Mouse (Mus musculus) small intestine, adult 2 months (tissue): ENCODE data around the gene Ccdc60. TPM values are rescaled to one million over a fixed set of nuclear protein-coding genes. Genes with fewer than 3 reads are reported as not detected.

Source experiments
- H3K27ac ChIP-seq: fragments of 200-500 bp; 2 replicates; pipeline ENCODE4 v1.5.1; 2012; ENCODE audit warnings: low read depth, low read length, control low read depth, inconsistent platforms; ENCODE audit not compliant: insufficient read depth
- H3K27me3 ChIP-seq: fragments of 200-500 bp; 2 replicates; pipeline ENCODE4 v1.6.1; 2012; ENCODE audit warnings: mild to moderate bottlenecking, moderate library complexity, low read length, inconsistent platforms; ENCODE audit not compliant: control insufficient read depth, insufficient read depth
- H3K36me3 ChIP-seq: fragments of 200-500 bp; 2 replicates; pipeline ENCODE4 v1.6.1; 2012; ENCODE audit warnings: mild to moderate bottlenecking, low read length, control low read depth, inconsistent platforms; ENCODE audit not compliant: control insufficient read depth, insufficient read depth
- H3K4me1 ChIP-seq: fragments of 200-500 bp; 2 replicates; pipeline ENCODE4 v1.6.1; 2012; ENCODE audit warnings: low read length, inconsistent platforms, mixed read lengths; ENCODE audit not compliant: control insufficient read depth, insufficient read depth, insufficient read length
- H3K4me3 ChIP-seq: fragments of 200-500 bp; 2 replicates; pipeline ENCODE4 v1.5.1; 2012; ENCODE audit warnings: low read depth, mild to moderate bottlenecking, control low read depth, inconsistent platforms, low read length, moderate library complexity
- CTCF ChIP-seq: fragments of 200-500 bp; IDR thresholded peaks from 2 replicates; pipeline ENCODE4 v1.5.1; 2012; ENCODE audit warnings: low read depth, mild to moderate bottlenecking, control low read depth, inconsistent platforms, low read length, moderate library complexity, mixed read lengths; ENCODE audit not compliant: insufficient replicate concordance, insufficient read length; ENCODE audit errors: extremely low read depth
- POLR2A ChIP-seq: fragments of 200-500 bp; IDR thresholded peaks from 2 replicates; pipeline ENCODE4 v1.6.1; 2012; ENCODE audit warnings: low read depth, mild to moderate bottlenecking, control low read depth, inconsistent platforms, low read length, moderate library complexity
- WGBS: fragments of 180-500 bp; shearing (Covaris S2); methylation state at CpG from one replicate; pipeline ENCODE4 v1.1.7; 2018; 5-methylcytosine and 5-hydroxymethylcytosine counted together
- polyA plus RNA-seq: library from polyadenylated mRNA; depleted of rRNA; stranded (reverse); fragments of >200 nt; gene quantifications from 2 replicates; pipeline ENCODE4 v1.2.3, GENCODE M21; 2012; rRNA removed

Ccdc60 gene
- polyA plus RNA-seq, 1 experiment = 0.16 TPM

DNA sequence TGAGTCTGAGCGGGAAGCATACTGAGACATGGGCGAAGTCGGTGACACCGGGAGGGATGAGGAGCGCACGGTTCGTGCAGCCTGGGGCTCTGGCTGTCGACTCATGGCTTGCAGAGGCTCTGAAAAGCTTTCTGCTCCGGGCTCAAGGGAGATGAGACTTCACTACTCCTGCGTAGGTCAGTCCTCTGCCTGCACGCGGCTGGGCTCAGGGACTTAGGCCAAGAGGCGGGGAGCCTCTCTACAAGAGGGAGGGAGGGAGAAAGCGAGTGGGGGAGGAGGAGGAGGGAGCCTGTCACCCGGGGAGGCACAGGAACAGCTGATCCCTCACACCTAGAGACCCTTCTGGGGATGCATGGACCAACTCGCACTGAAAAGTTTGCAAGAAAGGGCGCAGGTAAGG lies 205.7 kb downstream of the Ccdc60 start, which contains the start of gene Tmem233:
Gene Tmem233, minus strand, starts transcription at position 164 of the 400 bp plus-strand sequence.
- WGBS = 23% methylated on average over 17 of the region's 17 CpGs
- Histone ChIP-seq H3K4me3 (no peak within 1 kb of the TSS), H3K27me3 (no peaks in the 10 kb centered on the region), H3K27ac (no peak within 1 kb of the TSS), H3K36me3 (no peaks in the 10 kb centered on the region), H3K4me1 (no peaks in the 10 kb centered on the region)
- no peak for TF ChIP-seq POLR2A
- no peak for TF ChIP-seq CTCF

GRCm38 (mm10) chr5:116082241-116082900 lies 206.4 kb downstream of the Ccdc60 start:
- 42% methylated on average over 17 of the region's 17 CpGs for WGBS
- H3K27ac ChIP-seq = no peak overlapping the region
- TF ChIP-seq POLR2A = no peak
- TF ChIP-seq CTCF = no peak
- no peaks in the 10 kb centered on the region for H3K36me3 ChIP-seq
- no peaks in the 10 kb centered on the region for H3K27me3 ChIP-seq
- H3K4me1 ChIP-seq = no peaks in the 10 kb centered on the region
- H3K4me3 ChIP-seq = no peak overlapping the region

- Histone ChIP-seq H3K36me3 (no peaks in the 10 kb centered on the region), H3K27ac (no peak overlapping the region), H3K27me3 (no peaks in the 10 kb centered on the region), H3K4me1 (no peaks in the 10 kb centered on the region), H3K4me3 (no peak overlapping the region)
- WGBS = 75% methylated on average over 7 of the region's 7 CpGs
- TF ChIP-seq POLR2A = no peak
- TF ChIP-seq CTCF = no peak
These were observed 207.2 kb downstream of the Ccdc60 start for GRCm38 (mm10) chr5:116081616-116082015.

GRCm38 (mm10) chr5:116080736-116081135 lies 208.0 kb downstream of the Ccdc60 start:
- H3K27me3 ChIP-seq = no peaks in the 10 kb centered on the region
- TF ChIP-seq POLR2A (no peak), CTCF (no peak)
- no peaks in the 10 kb centered on the region for H3K4me1 ChIP-seq
- no peak overlapping the region for H3K27ac ChIP-seq
- no peak overlapping the region for H3K4me3 ChIP-seq
- no peaks in the 10 kb centered on the region for H3K36me3 ChIP-seq
- 53% methylated on average over 6 of the region's 6 CpGs for WGBS

Other genes with a start within 250 kb of the Ccdc60 start
- 0.05 TPM in 1 of 2 replicates, not detected in the other for gene Tmem233, start 205.7 kb downstream of the Ccdc60 start, polyA plus RNA-seq
- gene Hspb8, start 133.9 kb upstream of the Ccdc60 start, polyA plus RNA-seq = 7.6 and 7.8 TPM in 2 replicates